Mouse (Mus musculus) liver, postnatal 0 days (tissue): Measurements from ENCODE around the gene Ptdss2.

Source experiments
- CTCF ChIP-seq: sonication (generic); IDR thresholded peaks from 2 replicates; pipeline ENCODE4 v1.5.1; 2016; ENCODE audit warnings: antibody characterized with exemption, low read depth
- EP300 ChIP-seq: IDR thresholded peaks from 2 replicates; pipeline ENCODE4 v1.6.1; 2016; ENCODE audit warnings: antibody characterized with exemption, low read depth, mild to moderate bottlenecking

DNA sequence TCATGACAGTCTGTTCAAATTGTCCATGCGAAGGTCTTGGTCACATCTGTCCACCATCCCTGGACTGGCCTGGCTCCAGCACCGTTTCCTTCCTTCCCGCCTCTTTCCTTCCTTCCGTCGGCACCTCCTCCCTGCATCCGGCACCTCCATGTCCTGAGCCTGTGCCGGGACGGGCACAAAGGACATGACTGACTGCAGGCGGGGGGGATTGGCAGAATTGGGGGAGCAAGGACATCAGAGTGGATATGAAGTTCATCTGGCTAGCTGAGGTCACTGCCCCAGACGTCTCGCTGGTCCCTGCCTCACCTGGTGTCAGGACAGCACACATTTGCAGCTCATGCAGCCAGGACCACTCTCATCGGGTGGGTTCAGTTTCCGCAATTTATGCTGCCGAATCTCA is 68.9 kb downstream of the Ptdss2 start:
- TF ChIP-seq CTCF, result no peak
- TF ChIP-seq EP300, result no peak
